Mouse (Mus musculus) ES-CJ7 (cell line): ENCODE measurements around the gene Yars.
A peak's percentile ranks its signal among the peaks of the same experiment; 100 is the strongest.

Experiments used
- DNase-seq: peaks from one replicate; pipeline ENCODE4 v3.0.0; 2011; ENCODE audit warnings: low read depth, low spot score

Gene Yars

GRCm38 (mm10) chr4:129250759-129251481 lies 61.4 kb downstream of the Yars start:
- peak; percentile 77 for DNase-seq

- DNase-seq: peak; percentile 95
Measured at GRCm38 (mm10) chr4:129251482-129252125, 62.0 kb downstream of the Yars start.

GRCm38 (mm10) chr4:129252492-129252891 lies 62.9 kb downstream of the Yars start:
- peak; percentile 65 for DNase-seq

DNA sequence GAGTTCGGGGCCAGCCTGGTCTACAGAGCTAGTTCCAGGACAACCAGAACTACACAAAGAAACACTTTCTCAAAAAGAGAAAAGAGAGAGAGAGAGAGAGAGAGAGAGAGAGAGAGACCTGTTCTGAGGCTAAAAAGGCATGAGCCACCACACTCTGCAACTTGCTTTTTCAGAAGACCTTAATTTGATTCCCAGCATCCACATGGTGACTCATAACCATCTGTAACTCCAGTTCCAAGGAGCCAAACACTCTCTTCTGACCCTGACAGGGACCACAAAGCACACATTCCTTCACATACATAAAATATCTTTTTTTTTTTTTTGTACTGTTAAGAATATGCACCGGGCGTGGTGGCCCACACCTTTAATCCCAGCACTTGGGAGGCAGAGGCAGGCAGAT lies 65.0 kb downstream of the Yars start:
- no peak for DNase-seq

GRCm38 (mm10) chr4:129256450-129257380 lies 67.2 kb downstream of the Yars start:
- DNase-seq: no peak

DNA sequence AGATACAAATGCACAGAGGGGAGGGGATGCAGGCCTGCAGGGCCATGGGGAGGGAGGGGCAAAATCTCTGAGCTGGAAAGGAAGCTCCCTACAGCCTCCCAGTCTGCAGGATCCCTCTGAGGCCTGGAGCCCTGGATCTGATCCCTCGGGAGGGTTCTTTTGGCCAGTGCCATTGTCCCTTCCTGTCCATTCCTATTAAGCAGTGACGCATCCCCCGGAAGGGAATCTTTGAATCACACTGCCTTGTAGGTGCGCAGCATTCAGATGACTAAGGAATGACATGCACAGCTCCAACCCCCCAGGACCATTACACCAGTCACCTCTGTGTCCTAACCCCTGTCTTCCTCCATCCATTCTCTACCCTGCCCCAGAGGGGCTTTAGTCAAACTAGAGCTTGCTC lies 69.5 kb downstream of the Yars start:
- DNase-seq: no peak

DNA sequence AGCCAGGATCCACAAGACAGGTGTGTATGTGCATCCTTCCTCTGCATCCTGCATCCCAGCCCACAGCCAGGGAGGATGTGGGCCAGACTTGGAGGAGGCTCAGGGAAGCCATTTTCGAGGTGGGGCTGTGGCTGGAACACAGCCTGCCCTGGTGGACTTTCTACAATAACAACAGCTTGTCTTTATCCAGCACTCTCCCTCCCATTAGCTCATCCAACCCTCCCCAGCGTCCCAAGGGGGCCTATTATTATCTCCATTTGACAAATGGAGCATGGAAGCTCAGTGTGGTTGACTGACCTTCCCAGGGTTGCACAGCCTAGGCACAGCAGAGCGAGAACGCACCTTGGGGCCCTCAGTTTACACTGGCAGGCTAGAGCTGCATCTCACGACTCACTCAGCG lies 71.1 kb downstream of the Yars start:
- no peak for DNase-seq

DNA sequence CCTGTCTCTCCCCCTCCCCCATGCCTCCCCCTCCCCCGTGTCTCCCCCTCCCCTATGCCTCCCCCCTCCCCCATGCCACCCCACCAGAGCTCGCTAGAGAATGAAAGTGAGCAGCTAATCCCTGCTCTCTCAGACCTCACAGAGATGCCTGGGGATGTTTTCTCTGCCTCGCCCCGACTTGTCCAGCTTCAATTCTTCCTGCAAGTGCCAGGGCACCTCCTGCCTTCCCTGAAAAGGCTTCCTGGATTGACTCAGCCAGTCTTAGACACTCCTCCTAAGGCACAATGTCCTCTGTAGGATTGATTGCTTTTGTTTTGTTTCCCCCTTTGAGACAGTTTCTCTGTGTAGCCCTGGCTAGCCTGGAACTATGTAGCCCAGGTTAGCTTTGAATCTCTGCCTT lies 71.6 kb downstream of the Yars start, which contains the start of gene C77080:
Gene C77080, minus strand, starts transcription at position 209 of the 400 bp plus-strand sequence.
- no peak for DNase-seq

DNA sequence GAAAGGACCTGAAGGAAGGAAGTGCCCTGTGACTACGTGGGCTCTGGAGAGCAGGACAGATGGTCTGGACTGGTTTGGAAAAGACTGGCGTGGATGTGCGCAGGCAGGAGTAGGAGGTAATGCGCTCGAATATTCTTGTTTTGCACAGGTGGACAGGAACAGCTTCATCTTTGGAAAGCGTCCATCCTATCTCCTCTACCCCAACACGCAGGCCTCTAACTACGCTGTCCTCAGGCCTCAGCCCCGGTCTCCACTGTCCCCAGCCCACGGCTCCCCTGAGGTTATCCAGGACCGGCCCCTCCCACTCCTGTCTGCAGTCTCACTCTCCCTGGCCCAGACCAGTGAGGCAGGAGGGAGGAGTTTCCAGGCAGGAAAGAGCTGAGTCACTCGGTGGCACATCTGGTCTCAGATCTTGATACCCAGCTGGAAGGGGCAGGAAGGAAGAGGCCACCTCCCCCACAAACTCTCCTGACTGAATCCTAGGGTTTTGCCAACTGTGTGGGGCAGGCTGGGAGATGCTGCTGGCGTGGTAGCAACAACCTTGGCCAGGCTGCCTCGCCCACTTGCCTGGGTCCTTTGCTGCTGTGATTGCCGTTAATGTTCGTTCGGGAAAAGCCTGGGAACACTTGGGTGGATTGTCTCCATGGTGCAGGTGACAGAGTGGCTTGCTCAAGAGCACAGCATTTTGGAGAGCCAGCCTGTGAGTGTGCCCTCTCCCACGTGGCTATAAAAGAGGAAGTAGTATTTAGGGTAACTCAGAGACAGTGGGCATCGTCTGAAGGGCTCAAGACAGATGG lies 73.9 kb downstream of the Yars start:
- peak; percentile 88 for DNase-seq

DNA sequence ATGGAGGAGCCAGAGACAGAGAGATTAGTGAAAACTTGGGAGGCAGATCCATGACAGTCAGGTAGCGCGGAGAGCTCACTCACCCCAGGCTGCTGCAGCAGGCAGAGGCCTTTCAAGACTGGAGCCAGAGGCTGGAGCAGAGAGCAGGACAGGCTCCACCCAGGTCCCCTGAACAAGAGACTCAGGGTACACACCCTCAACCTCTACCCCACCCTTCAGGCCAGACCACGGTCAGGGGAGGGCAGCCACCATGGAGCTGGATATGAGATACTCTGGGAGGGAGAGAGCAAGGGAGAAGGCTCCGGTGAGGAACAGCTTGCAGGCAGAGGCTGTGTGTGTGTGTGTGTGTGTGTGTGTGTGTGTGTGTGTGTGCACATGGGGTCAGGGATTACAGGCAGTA lies 76.6 kb downstream of the Yars start:
- no peak for DNase-seq

GRCm38 (mm10) chr4:129266821-129267220 lies 77.3 kb downstream of the Yars start:
- DNase-seq: no peak

- no peak for DNase-seq
Measured at GRCm38 (mm10) chr4:129268698-129269097, 79.1 kb downstream of the Yars start.
